Mouse (Mus musculus): ENCODE measurements around the gene Susd1.
A peak's percentile ranks its signal among the peaks of the same experiment; 100 is the strongest.

The Susd1 gene

GRCm38 (mm10) chr4:59437990-59438854 is at the start of gene Susd1:
Gene Susd1, minus strand, starts transcription at chr4:59438633.
- DNase-seq, result peak; percentile 47

GRCm38 (mm10) chr4:59471306-59471705 is 32.9 kb upstream of the Susd1 start:
- DNase-seq, result no peak

- DNase-seq, result no peak
Observed at GRCm38 (mm10) chr4:59465449-59465848, 27.0 kb upstream of the Susd1 start.

- no peak for DNase-seq
Observed at GRCm38 (mm10) chr4:59464661-59465060, 26.2 kb upstream of the Susd1 start.

- no peak for DNase-seq
Observed at GRCm38 (mm10) chr4:59462494-59462893, 24.1 kb upstream of the Susd1 start.

GRCm38 (mm10) chr4:59461116-59461727 is 22.8 kb upstream of the Susd1 start:
- no peak for DNase-seq

- no peak for DNase-seq
Observed at GRCm38 (mm10) chr4:59459216-59459955, 21.0 kb upstream of the Susd1 start.

GRCm38 (mm10) chr4:59457941-59458340 is 19.5 kb upstream of the Susd1 start:
- DNase-seq, result peak; percentile 8

GRCm38 (mm10) chr4:59457091-59457490 is 18.7 kb upstream of the Susd1 start:
- no peak for DNase-seq

GRCm38 (mm10) chr4:59455465-59455864 is 17.0 kb upstream of the Susd1 start:
- no peak for DNase-seq

- no peak for DNase-seq
Observed at GRCm38 (mm10) chr4:59454046-59454445, 15.6 kb upstream of the Susd1 start.

- DNase-seq, result no peak
Observed at GRCm38 (mm10) chr4:59452503-59452933, 14.1 kb upstream of the Susd1 start.

GRCm38 (mm10) chr4:59450906-59451305 is 12.5 kb upstream of the Susd1 start:
- no peak for DNase-seq

GRCm38 (mm10) chr4:59450234-59450854 is 11.9 kb upstream of the Susd1 start:
- no peak for DNase-seq

GRCm38 (mm10) chr4:59447296-59447695 is 8.9 kb upstream of the Susd1 start:
- DNase-seq, result no peak

- DNase-seq, result no peak
Observed at GRCm38 (mm10) chr4:59445516-59445915, 7.1 kb upstream of the Susd1 start.

- DNase-seq, result no peak
Observed at GRCm38 (mm10) chr4:59444994-59445393, 6.6 kb upstream of the Susd1 start.

- no peak for DNase-seq
Observed at GRCm38 (mm10) chr4:59444085-59444484, 5.7 kb upstream of the Susd1 start.

- no peak for DNase-seq
Observed at GRCm38 (mm10) chr4:59441265-59441664, 2.8 kb upstream of the Susd1 start.

- DNase-seq, result no peak
Observed at GRCm38 (mm10) chr4:59439960-59440359, 1.5 kb upstream of the Susd1 start.

- no peak for DNase-seq
Observed at GRCm38 (mm10) chr4:59439041-59439440, 608 bp upstream of the Susd1 start.

GRCm38 (mm10) chr4:59435951-59436350 is 2.5 kb downstream of the Susd1 start:
- no peak for DNase-seq

GRCm38 (mm10) chr4:59434039-59434438 is 4.4 kb downstream of the Susd1 start:
- no peak for DNase-seq
